In the genomic region with DNA sequence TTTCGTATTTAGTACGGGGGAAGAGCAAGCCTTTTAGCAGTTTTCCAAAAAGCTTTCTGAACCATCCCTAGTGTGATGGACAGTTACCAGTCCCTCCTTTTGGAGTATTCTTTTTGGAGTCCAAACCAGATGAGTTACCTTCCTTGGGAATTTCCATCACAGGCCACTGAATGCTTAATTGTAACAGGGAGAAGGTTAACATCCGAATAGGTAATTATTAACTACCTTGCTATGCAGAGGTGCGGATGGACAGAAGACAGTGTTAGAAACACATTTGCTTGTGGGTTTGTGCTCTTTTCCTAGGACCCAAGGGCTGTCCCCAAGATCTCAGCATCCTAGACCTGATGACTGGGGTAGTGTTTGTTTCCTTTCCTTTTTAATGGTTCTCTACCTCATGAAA, we compare ENCODE assay signal across 12 mouse cellular contexts.
"Had no signal": no experiment of that assay in that cellular context is flagged by ENCODE, and none has a peak within 500 bp of the region (broad histone marks: within the 10 kb centered on the region; RNA-seq: fewer than 3 reads in every experiment).

No protein-coding gene starts in this region.

- H3K27ac ChIP-seq: hindbrain, postnatal 0 days; left cerebral cortex, adult 2 months; limb, embryonic 10.5 days; liver, embryonic 13.5 days; midbrain, embryonic 10.5 days; neural tube, embryonic 12.5 days; stomach, postnatal 0 days had no signal

- H3K27me3 ChIP-seq: liver, embryonic 13.5 days; neural tube, embryonic 12.5 days had no signal

- ATAC-seq: hindbrain, postnatal 0 days had no signal

- H3K4me3 ChIP-seq: left cerebral cortex, adult 2 months; limb, embryonic 10.5 days; liver, embryonic 13.5 days; midbrain, embryonic 10.5 days; neural tube, embryonic 12.5 days had no signal

- H3K36me3 ChIP-seq: limb, embryonic 10.5 days; liver, embryonic 13.5 days; midbrain, embryonic 10.5 days; neural tube, embryonic 12.5 days had no signal

- H3K9ac ChIP-seq: liver, embryonic 13.5 days; lung, embryonic 14.5 days; neural tube, embryonic 12.5 days had no signal

- H3K4me1 ChIP-seq: limb, embryonic 10.5 days; neural tube, embryonic 12.5 days had no signal

- H3K4me2 ChIP-seq: liver, embryonic 13.5 days; lung, embryonic 14.5 days; neural tube, embryonic 12.5 days had no signal

- H3K9me3 ChIP-seq: limb, embryonic 10.5 days; liver, embryonic 13.5 days; midbrain, embryonic 10.5 days; neural tube, embryonic 12.5 days had no signal

- DNase-seq: liver, embryonic 13.5 days; lung, embryonic 14.5 days; lung, postnatal 10 days; lung, postnatal 4 days; midbrain, embryonic 14.5 days; thymus, postnatal 4 days had no signal
